Mouse (Mus musculus): ENCODE data around the gene Slc16a8. TPM values are rescaled to one million over a fixed set of nuclear protein-coding genes. Genes with fewer than 3 reads are reported as not detected.

Slc16a8 gene
- total RNA-seq, 2 experiments from 2014 or later = 0.23 to 0.39 TPM

DNA sequence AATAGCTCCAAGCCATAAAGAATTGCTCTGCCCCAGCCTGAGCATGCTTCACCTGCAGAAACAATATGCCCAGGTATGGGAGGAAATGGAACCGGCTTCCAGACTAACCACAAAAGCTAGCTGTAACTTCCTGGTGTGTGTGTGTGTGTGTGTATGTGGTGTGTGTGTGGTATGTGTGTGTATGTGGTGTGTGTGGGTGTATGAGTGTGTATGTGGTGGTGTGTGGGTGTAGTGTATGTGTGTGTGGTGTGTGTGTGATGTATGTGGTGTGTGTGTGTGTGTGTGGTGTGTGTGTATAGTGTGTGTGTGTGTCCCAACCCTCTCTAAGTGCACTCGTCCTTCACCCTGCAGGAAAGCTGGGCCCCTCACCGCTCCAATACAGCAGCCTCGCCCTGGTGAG lies 10.8 kb upstream of the Slc16a8 start:
- intact Hi-C loops (cut with DNase I) = no loop called here
- no peak for DNase-seq (ENCODE audit: low spot score)

DNA sequence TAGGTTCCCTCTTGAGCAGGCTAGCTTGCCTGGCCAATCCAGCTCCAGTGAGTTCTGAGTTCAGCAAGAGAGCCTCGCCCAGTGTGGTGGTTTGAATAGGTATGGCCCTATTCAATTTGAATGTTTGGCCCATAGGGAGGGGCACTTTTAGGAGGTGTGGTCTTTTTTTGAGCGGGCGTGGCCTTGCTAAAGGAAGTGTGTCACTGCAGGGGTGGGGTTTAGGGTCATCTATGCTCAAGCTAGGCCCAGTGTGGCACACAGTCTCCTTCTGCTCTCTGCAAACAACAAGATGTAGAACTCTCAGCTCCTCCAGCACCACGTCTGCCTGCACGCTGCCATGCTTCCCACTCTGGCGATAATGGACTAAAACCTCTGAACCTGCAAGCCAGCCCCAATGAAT lies 9.2 kb upstream of the Slc16a8 start:
- intact Hi-C loops (cut with DNase I) = no loop called here
- no peak for DNase-seq (ENCODE audit: low spot score)

DNA sequence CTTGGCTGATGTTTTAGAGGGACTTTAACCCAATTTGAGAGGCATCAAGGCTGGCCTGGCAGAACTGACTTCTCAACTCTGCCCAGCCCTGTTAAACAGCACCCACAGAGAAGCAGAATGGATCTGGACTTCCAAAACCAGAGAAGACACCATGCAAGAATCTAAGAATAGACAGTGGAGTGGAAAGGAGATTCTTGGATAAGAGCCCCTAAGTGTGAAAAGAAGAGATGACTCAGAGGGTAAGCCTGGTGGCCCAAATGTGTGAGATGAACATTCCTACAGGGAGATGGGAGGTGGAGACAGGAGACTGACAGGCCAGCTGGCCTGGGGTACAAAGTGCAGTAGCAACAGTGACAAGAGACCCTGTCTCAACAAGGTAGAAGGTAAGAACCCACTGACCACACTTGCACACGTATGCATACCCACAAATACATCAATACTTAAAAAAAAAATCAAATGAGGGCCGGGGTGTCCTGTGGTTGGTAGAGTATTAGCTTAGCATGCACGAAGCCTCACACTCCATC lies 8.3 kb upstream of the Slc16a8 start:
- intact Hi-C loops (cut with DNase I) = no loop called here
- DNase-seq (ENCODE audit: low spot score) = no peak

DNA sequence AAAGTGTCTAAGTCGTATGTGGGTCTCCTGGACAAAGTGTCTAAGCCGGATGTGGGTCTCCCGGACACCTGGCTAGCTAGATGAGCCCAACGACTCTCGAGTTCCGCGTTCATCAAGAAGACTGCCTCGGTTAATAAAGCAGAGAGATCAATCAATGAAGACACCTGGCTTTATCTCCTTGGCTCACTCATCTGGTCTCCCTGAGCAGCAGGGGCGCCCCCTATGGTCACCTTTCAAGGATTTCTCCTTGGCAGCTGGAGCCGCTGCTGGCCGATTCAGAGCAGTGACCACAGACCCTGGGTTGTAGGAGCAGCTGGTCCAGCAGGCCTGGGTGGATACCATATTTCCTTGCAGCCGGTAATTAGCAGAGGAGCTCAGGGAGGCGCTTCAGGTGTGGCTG lies 7.8 kb upstream of the Slc16a8 start:
- intact Hi-C loops (cut with DNase I) = no loop called here
- DNase-seq (ENCODE audit: low spot score) = no peak

DNA sequence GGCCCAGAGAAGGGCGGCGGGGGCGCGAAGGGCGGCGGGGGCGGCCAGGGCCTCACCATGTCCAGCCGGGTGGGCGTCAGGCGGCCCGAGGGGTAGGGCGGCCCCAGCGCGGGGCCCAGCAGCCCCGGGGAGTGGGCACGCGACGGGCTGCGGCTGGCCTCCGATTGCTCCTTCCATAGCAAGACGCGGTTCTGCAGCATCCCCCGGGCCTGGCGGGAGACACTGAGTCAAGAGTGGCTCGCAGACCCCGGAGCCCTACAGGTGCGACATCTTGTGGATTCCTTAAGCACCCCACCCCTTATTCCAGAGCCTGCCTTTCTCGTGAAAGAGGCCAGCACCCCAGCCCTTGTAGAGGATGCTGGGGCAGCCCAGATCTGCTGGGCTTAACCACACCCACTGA lies 7.2 kb upstream of the Slc16a8 start:
- intact Hi-C loops (cut with DNase I) = no loop called here
- DNase-seq (ENCODE audit: low spot score) = no peak

DNA sequence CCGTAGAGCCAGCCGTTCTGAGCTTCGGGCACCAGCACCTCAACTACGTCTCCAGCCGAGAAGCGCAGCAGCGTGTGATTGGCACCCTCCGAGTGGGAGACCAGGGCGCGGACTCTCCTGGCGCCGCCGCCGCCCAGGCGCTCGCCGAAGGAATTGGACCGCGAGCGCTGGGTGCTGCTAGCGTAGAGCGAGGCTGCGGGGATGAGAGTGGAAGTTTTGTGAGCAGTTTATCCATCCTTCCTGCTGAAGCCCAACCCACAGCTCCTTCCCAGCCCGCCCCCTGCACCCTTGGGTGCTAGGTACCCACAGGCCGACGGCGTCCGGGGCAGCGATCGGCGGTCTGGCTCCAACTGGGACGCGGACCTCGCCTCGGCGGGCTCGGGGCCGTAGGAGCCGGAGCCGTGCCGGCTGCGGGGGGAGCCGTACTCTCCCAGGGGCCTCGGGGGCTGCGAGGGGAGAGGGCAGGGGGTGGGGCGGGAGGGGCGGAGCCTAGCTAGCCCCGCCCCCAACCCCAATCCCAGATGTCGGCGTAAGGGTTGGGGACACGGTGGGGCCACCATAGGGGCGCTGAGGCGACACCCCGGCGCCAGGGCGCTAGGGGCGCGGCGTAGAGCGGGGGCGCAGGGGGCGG lies 6.6 kb upstream of the Slc16a8 start:
- no peak for DNase-seq (ENCODE audit: low spot score)
- intact Hi-C loops (cut with DNase I) = no loop called here

DNA sequence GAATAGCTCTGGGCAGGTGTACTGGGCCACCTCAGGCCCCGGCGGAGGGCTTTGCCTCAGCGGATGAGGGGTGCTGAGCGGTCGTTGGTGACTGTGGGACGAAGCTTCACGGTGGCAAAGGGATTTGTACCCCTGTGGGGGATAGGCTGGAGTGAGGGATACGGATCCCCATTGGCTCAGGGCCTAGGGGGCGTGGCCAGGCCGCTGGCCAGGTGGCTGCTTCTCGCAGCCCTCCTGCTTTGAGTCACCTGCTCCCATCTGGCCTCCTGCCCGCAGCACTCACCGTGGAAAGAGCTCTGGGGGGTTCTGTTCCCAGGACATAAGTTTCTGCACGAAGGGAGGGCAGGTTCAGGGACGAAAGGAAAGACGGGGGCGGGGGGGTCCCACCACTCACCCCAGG lies 4.0 kb upstream of the Slc16a8 start:
- intact Hi-C loops (cut with DNase I) = no loop called here
- DNase-seq (ENCODE audit: low spot score) = no peak

DNA sequence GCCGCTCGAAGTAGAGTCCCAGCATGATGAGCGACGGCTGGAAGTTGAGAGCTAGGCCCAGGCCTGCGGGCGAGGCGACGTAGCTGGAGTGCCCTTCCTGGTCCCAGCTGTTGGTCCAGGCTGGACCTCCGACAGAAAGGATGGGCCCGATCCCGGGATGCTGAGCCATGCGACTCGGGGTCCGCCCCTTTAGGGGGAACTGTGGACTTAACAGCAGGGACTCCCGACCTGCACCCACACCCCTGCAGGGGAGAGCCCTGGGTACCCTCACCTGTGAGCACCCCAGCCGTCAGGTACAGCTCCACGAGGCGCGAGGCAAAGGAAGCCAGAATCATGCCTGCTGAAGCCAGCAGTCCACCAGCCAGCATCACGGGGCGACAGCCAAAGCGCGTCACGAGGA lies 2.0 kb downstream of the Slc16a8 start:
- intact Hi-C loops (cut with DNase I) = no loop called here
- no peak for DNase-seq (ENCODE audit: low spot score)

DNA sequence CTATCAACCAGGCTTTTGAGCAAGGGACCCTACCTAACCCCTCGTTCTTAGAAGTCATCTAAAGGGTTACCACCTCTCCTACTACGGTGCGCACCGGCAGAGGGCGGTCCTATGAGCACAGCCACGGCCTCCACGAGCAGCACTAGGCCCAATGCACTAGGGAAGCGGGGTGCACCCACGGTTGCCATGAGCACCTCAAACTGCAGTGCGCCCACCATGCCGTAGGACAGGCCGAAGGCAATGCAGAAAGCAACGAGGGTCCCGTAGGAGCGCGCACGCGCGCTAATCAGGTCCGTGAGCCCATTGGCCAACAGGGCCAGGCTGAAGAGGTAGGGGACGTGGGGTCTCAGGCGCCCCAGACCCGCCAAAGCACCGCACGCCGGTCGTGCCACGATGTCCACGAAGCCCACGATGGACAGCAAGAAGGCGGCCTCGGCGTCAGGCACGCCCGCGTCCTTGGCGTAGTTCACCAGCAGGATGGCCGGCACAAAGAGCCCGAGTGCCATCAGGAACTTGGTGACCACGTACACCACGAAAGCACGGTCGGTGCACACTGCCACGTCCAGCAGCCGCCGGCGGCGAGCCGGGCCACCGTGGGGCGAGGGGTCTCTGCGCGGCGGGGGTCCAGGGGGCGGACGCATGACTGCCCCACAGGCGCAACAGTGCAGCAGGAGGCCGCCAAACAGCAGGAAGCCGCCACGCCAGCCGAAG lies 2.6 kb downstream of the Slc16a8 start:
- no peak for DNase-seq (ENCODE audit: low spot score)
- intact Hi-C loops (cut with DNase I) = no loop called here

DNA sequence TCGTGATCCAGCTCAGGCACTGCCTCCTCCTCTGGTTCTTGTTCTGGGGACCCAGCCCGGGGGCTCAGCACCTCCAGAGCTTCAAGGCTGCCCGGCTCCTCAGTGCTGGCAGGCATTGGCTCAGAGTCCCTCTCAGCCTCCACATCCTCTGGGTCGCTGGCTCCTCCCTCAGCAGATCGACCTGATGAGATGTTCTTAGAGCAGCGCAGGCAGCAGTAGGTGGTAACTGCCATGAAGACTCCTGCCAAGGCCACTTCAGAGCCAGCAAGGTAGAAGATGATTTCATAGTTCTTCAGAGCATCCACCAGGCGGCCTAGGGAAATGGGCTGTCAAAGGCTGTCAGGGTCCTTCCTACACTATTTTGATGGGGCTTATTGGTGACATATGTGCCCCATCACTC lies 3.4 kb downstream of the Slc16a8 start:
- intact Hi-C loops (cut with DNase I) = no loop called here
- no peak for DNase-seq (ENCODE audit: low spot score)

DNA sequence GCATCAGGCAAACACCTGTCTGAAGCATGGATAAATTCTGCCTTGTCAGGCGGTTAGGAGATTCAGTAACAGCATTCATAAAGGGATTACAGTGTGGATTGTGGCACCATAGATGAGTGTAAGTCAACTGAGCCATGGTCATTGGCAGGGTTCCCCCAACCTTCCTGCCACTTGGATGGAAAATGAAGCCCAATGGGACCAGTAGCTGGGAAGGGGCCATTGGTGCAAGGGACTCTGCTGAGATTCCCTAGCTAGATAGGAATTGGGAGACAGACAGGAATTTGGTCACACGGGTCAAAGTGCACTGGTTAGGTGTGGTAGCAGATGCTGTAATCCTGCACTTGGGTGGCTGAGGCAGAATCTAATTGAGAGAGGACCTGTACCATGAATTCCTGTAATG lies 4.3 kb downstream of the Slc16a8 start:
- DNase-seq (ENCODE audit: low spot score) = no peak
- intact Hi-C loops (cut with DNase I) = no loop called here

DNA sequence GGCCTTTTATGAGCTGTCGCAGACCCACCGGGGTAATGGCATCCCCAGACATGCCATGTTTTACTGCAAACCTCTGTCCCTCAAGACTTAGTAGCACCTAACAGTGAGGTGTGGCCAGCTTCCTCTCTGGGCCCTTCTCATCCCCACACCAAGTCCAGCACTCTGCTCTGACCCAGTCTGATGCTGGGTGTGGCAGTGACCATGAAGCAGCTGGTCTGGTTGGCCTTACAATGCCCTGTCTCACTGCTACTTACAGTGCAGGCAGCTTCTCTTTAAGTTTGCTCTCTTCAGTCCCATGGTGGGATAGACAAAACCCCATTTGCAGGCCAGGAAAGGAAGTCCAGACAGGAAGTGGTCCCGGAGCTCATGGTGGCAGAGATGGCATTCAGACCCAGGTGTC lies 9.2 kb downstream of the Slc16a8 start:
- DNase-seq (ENCODE audit: low spot score) = no peak
- intact Hi-C loops (cut with DNase I) = no loop called here

DNA sequence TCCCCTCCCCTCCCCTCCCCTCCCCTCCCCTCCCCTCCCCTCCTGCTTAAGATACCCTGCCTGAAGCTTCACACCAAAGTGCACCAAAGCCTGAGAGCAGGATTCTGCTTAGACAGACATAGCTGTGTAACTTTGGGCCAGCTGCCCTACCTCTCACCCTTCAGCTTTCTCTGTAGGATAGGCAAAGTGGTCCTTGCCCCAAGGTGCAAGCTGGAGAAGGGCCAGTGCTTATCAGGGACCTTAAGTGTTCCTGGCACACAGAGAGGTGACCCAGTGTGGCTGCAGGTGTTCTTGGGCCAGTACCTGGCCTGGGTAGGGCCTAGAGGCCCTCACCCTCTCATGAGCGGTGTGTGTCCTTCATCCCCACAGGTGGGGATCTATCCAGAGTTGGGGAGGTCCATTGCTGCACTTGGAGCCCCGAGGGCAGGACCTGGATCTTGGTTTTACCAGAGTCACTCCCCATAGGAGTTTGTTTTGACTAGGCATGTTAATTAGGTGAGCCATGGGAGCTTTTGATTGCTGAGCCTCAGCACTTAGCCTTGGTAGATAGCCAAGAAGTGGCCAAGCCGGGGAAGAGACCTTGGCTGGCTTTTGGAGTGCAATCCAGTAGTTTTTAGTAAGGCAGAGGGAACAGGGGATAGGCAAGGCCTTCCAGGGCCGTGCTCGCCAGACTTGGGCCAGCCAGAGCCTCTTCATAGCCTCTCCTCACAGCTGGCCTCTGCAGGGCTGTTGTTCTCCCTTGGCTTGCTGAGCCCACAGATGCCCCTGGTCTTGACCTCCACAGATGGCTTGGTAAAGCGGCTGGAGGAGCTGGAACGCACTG lies 10.3 kb downstream of the Slc16a8 start:
- intact Hi-C loops (cut with DNase I) = loop anchor here (5.0 kb wide), 2 partner anchors 88 to 133 kb away; no protein-coding TSS in a partner anchor
- no peak for DNase-seq (ENCODE audit: low spot score)

DNA sequence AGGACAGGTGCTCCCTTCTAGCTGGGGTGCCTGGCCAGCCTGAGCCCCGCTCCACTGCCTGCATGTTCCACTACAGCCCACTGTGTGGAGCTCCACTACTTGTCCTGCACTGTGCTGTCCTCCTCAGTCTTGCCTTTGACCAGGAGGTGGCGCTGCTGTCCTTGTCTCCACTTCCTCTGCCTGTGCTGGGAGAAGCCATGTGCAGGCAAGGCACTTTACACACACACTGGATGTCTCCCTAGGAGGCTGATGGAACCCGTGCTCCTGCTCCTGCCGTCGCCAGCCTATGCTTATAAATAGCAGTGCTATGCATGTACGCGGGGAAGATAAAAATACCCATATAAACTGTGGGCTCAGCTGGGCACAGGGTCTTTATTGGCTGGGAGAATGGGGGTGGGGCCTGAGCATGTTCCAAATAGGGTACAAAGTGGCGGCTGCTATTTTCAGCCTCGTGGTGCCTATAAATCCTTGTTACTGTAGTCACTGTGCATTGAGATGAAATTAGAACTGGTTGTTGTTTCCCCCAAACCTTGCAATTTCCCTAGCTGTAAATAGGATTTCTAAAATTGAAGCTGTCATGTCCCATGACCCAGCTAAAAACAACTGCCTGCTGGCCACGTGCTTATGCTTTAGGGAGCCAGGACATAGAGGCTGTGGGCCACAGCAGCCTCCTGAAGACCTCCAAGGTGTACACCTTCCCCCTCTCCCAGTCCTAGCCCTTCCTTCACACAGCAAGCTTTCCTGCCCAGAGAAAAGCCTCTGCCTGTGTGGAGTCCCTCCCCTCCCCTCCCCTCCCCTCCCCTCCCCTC lies 11.1 kb downstream of the Slc16a8 start:
- DNase-seq (ENCODE audit: low spot score) = peak; percentile 87
- intact Hi-C loops (cut with DNase I) = loop anchor here (1.0 to 5.0 kb wide), 4 partner anchors 89 to 224 kb away; no protein-coding TSS in a partner anchor

DNA sequence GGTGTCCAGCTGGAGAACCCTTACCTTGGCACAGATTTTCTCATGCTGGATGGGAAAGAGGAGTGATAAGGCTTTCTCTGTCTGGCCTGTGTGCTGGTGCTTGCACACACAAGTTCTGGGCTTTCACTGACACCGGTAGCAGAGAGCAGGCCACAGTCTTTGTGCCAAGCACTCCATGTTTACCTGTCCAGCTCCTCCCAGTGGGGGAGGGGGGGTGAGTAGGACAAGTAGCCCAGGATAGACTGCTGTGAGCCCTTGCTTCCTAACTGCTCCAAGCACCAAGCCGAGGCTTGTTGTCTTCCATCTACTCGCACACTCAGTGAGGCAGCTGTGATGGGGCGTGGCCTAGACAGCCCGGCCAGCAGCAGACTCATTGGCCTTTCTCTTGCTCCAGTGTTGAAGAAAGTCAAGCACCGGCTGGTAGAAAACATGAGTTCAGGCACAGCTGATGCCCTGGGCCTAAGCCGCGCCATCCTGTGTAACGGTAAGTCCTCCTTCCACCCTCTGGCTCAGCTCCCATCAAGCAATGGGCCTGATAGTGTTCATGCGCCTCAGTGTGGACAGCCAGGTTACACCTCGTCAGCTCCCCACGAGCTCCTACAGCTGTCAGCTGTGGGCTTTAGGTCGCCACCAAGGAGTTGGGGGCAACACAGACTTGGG lies 11.9 kb downstream of the Slc16a8 start:
- intact Hi-C loops (cut with DNase I) = loop anchor here (1.0 to 5.0 kb wide), 4 partner anchors 90 to 225 kb away; no protein-coding TSS in a partner anchor
- no peak for DNase-seq (ENCODE audit: low spot score)

DNA sequence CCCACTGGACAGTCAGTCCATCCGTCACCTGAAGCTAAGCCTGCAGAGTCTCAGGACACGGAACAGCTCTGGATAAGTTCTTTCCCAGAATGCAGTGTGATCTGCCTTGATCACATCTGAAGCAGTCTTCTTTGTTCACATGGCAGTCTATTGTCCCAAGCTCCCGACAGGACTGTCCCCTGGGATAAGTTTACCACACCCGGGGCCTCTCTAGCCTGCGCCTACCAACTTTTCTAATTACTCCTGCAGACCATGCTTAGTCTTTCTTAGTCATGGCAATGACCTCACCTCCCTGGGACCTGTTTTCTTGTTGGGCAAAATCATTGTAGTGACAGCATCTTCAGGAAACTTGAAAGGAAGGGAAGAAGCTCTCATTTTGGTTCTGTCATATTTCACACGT lies 16.5 kb downstream of the Slc16a8 start:
- intact Hi-C loops (cut with DNase I) = no loop called here
- no peak for DNase-seq (ENCODE audit: low spot score)

DNA sequence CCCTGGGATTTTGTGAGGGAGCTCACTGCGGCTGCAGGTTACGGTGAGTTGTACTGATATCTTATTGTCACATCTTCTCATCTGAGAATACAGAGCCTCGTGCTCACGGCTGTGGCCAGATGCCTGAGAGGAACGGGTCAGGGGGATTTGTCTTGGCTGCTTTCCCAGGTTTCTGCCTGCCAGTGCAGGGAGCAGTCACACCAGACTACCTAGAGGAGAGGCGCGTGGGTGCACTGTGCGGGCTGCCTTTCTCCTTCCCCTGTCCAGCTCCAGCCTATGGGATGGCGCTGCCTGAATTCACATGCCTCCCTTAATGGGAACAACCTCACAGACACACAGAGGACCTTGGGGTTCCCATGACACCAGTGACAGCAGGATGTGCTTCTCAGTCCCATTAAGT lies 19.3 kb downstream of the Slc16a8 start:
- DNase-seq (ENCODE audit: low spot score) = no peak
- intact Hi-C loops (cut with DNase I) = no loop called here

DNA sequence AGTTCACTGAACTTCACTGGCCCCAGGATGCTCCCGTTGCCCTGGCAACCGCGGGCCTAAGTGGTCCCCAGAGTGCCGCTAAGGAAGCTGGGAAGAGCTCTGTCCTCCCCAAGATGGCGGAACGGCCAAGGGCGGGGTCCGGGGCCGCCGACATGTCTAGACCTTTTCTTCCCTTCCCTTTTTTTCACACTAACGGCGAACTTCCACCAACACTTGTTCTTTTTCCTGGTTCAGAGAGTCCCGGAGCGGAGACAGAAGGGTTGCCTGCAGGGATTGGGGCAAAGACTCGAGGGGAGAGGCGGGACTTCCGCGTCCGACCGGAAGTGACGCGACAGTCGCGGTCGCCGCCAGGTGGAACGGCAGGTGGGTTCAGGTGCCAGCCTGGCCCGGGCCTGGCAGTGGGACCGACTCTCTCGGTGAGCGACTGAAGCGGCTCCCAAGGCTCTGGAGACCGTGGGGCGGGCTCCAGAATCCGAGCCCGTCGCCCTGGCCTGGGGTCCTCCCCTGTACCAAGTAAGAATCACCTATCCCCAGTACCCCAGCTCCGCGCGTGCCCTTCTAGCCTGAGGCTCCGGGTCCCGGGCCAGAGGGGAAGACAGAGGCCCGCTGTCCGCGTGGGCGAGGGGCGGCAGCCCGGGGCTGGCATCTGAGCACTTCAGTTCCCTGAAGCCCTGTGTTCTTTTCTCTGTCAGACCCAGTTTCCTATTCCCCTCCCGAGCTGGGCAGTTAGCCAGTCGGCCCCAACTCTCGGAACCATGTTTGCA lies 25.3 kb downstream of the Slc16a8 start, which contains the start of the genes Pick1 and Gm49486:
Gene Pick1, plus strand, starts transcription at position 116 of the 764 bp plus-strand sequence.
Gene Gm49486, plus strand, starts transcription at position 334 of the 764 bp plus-strand sequence.
- intact Hi-C loops (cut with DNase I) = loop anchor here (10.0 kb wide), 1 partner anchor 376 kb away; the partner anchor contains the start of gene Dmc1
- peak; percentile 83 for DNase-seq (ENCODE audit: low spot score)

All from heart, postnatal 25 days (tissue).